Mouse (Mus musculus): ENCODE measurements around the gene Itsn1. TPM values are rescaled to one million over a fixed set of nuclear protein-coding genes. Genes with fewer than 3 reads are reported as not detected.

The Itsn1 gene
- polyA plus RNA-seq, 1 experiment, result 30.5 TPM

GRCm38 (mm10) chr16:91896426-91896830 lies 167.3 kb downstream of the Itsn1 start:
- no peak for TF ChIP-seq POLR2A (IDR thresholded peaks at IDR 0.05; ENCODE audit: control insufficient read depth, low read depth, low read length)
- no peak for TF ChIP-seq CTCF (IDR thresholded peaks at IDR 0.05; ENCODE audit: control insufficient read depth, insufficient read depth, insufficient replicate concordance, low read depth, low read length)
- no peak overlapping the region for H3K27ac ChIP-seq (ENCODE audit: control insufficient read depth, insufficient read depth, low read depth, low read length)

GRCm38 (mm10) chr16:91898850-91899848 lies 170.1 kb downstream of the Itsn1 start:
- Histone ChIP-seq H3K27ac (ENCODE audit: control insufficient read depth, insufficient read depth, low read depth, low read length) (no peak overlapping the region), H3K4me1 (ENCODE audit: control insufficient read depth, insufficient read depth, low read length) (peaks cover 9% of the 10 kb centered on the region), H3K27me3 (ENCODE audit: control insufficient read depth, insufficient read depth, low read length) (no peaks in the 10 kb centered on the region), H3K4me3 (ENCODE audit: control insufficient read depth, low read depth, low read length) (peak overlapping the region; percentile 74), H3K36me3 (ENCODE audit: control insufficient read depth, insufficient read depth, low read length) (no peaks in the 10 kb centered on the region)
- no peak for TF ChIP-seq CTCF (IDR thresholded peaks at IDR 0.05; ENCODE audit: control insufficient read depth, insufficient read depth, insufficient replicate concordance, low read depth, low read length)
- TF ChIP-seq POLR2A (IDR thresholded peaks at IDR 0.05; ENCODE audit: control insufficient read depth, low read depth, low read length), result peak; percentile 34; the same call in 1 of the 2 replicates

More at GRCm38 (mm10) chr16:91896426-91896830, 167.3 kb downstream of the Itsn1 start:
- Histone ChIP-seq H3K27me3 (ENCODE audit: control insufficient read depth, insufficient read depth, low read length) (no peaks in the 10 kb centered on the region), H3K4me3 (ENCODE audit: control insufficient read depth, low read depth, low read length) (no peak overlapping the region), H3K36me3 (ENCODE audit: control insufficient read depth, insufficient read depth, low read length) (no peaks in the 10 kb centered on the region), H3K4me1 (ENCODE audit: control insufficient read depth, insufficient read depth, low read length) (peaks cover 10% of the 10 kb centered on the region)

- peaks cover 12% of the 10 kb centered on the region for H3K4me1 ChIP-seq (ENCODE audit: control insufficient read depth, insufficient read depth, low read length)
- H3K27me3 ChIP-seq (ENCODE audit: control insufficient read depth, insufficient read depth, low read length), result no peaks in the 10 kb centered on the region
- no peak overlapping the region; the same call in 1 of the 2 replicates for H3K4me3 ChIP-seq (ENCODE audit: control insufficient read depth, low read depth, low read length)
- no peak overlapping the region for H3K27ac ChIP-seq (ENCODE audit: control insufficient read depth, insufficient read depth, low read depth, low read length)
- H3K36me3 ChIP-seq (ENCODE audit: control insufficient read depth, insufficient read depth, low read length), result no peaks in the 10 kb centered on the region
- no peak for TF ChIP-seq CTCF (IDR thresholded peaks at IDR 0.05; ENCODE audit: control insufficient read depth, insufficient read depth, insufficient replicate concordance, low read depth, low read length)
Observed at GRCm38 (mm10) chr16:91900274-91900673, 171.2 kb downstream of the Itsn1 start.

GRCm38 (mm10) chr16:91903801-91904506 lies 174.9 kb downstream of the Itsn1 start:
- Histone ChIP-seq H3K27ac (ENCODE audit: control insufficient read depth, insufficient read depth, low read depth, low read length) (no peak overlapping the region; the same call in 1 of the 2 replicates), H3K4me1 (ENCODE audit: control insufficient read depth, insufficient read depth, low read length) (peaks cover 24% of the 10 kb centered on the region), H3K27me3 (ENCODE audit: control insufficient read depth, insufficient read depth, low read length) (no peaks in the 10 kb centered on the region), H3K4me3 (ENCODE audit: control insufficient read depth, low read depth, low read length) (peak overlapping the region; percentile 48), H3K36me3 (ENCODE audit: control insufficient read depth, insufficient read depth, low read length) (no peaks in the 10 kb centered on the region)
- TF ChIP-seq POLR2A (IDR thresholded peaks at IDR 0.05; ENCODE audit: control insufficient read depth, low read depth, low read length) (no peak), CTCF (IDR thresholded peaks at IDR 0.05; ENCODE audit: control insufficient read depth, insufficient read depth, insufficient replicate concordance, low read depth, low read length) (no peak)

DNA sequence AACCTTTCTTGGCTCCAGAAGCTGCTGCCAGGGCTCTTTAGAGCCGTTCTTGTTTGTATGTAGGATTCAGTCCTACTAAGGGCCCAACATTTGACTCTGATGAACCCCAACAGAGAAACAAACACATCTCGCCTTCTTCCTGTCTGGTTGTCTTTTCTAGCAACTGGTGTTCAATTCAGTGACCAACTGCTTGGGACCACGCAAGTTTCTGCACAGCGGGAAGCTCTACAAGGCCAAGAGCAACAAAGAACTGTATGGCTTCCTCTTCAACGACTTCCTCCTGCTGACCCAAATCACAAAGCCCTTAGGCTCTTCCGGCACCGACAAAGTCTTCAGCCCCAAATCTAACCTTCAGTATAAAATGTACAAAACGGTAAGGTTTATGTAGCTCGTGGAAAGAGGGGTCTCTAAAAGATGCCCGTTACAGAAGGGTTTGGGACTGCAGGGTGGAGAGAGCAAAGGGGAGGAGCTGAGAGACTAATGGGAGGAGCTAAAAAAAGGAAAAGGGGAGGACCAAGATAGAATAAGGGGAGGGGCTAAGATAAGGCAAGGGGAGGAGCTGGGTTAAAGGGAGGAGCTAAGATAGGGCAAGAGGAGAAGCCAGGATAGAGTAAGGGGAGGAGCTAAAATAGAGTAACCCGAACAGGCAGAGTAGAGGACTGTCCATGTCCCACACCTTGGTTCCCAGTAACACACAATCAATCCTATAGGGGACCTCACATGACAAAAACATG lies 176.2 kb downstream of the Itsn1 start:
- TF ChIP-seq POLR2A (IDR thresholded peaks at IDR 0.05; ENCODE audit: control insufficient read depth, low read depth, low read length) (no peak), CTCF (IDR thresholded peaks at IDR 0.05; ENCODE audit: control insufficient read depth, insufficient read depth, insufficient replicate concordance, low read depth, low read length) (no peak)
- Histone ChIP-seq H3K27me3 (ENCODE audit: control insufficient read depth, insufficient read depth, low read length) (no peaks in the 10 kb centered on the region), H3K27ac (ENCODE audit: control insufficient read depth, insufficient read depth, low read depth, low read length) (no peak overlapping the region), H3K36me3 (ENCODE audit: control insufficient read depth, insufficient read depth, low read length) (no peaks in the 10 kb centered on the region), H3K4me1 (ENCODE audit: control insufficient read depth, insufficient read depth, low read length) (peaks cover 22% of the 10 kb centered on the region), H3K4me3 (ENCODE audit: control insufficient read depth, low read depth, low read length) (peak overlapping the region; percentile 55)

GRCm38 (mm10) chr16:91905987-91906386 lies 176.9 kb downstream of the Itsn1 start:
- Histone ChIP-seq H3K4me3 (ENCODE audit: control insufficient read depth, low read depth, low read length) (peak overlapping the region; percentile 39; the same call in 1 of the 2 replicates), H3K27ac (ENCODE audit: control insufficient read depth, insufficient read depth, low read depth, low read length) (no peak overlapping the region), H3K27me3 (ENCODE audit: control insufficient read depth, insufficient read depth, low read length) (no peaks in the 10 kb centered on the region), H3K36me3 (ENCODE audit: control insufficient read depth, insufficient read depth, low read length) (no peaks in the 10 kb centered on the region), H3K4me1 (ENCODE audit: control insufficient read depth, insufficient read depth, low read length) (peaks cover 22% of the 10 kb centered on the region)
- TF ChIP-seq CTCF (IDR thresholded peaks at IDR 0.05; ENCODE audit: control insufficient read depth, insufficient read depth, insufficient replicate concordance, low read depth, low read length) (no peak), POLR2A (IDR thresholded peaks at IDR 0.05; ENCODE audit: control insufficient read depth, low read depth, low read length) (no peak)
